Mouse (Mus musculus) embryonic facial prominence, embryonic 10.5 days (tissue): ENCODE data around the gene Nlgn1. TPM values are rescaled to one million over a fixed set of nuclear protein-coding genes. Genes with fewer than 3 reads are reported as not detected.

Experiments used
- DNase-seq: peaks from one replicate; pipeline ENCODE4 v3.0.0-alpha.2; 2017; ENCODE audit warnings: low spot score
- H3K27ac ChIP-seq: fragments of 300-500 bp; sonication (generic); replicated peaks from 2 replicates; pipeline ENCODE4 v1.5.1; 2016; ENCODE audit warnings: mild to moderate bottlenecking
- H3K27me3 ChIP-seq: fragments of 300-500 bp; sonication (generic); replicated peaks from 2 replicates; pipeline ENCODE4 v1.6.1; 2016; ENCODE audit warnings: low read depth, mild to moderate bottlenecking; ENCODE audit not compliant: poor library complexity, severe bottlenecking
- H3K36me3 ChIP-seq: fragments of 300-500 bp; sonication (generic); replicated peaks from 2 replicates; pipeline ENCODE4 v1.6.1; 2016; ENCODE audit warnings: mild to moderate bottlenecking, moderate library complexity
- H3K4me1 ChIP-seq: fragments of 300-500 bp; sonication (generic); 2 replicates; pipeline ENCODE4 v1.6.1; 2016
- H3K4me3 ChIP-seq: fragments of 300-500 bp; sonication (generic); 2 replicates; pipeline ENCODE4 v1.5.1; 2016; ENCODE audit warnings: mild to moderate bottlenecking, moderate library complexity
- H3K9me3 ChIP-seq: fragments of 300-500 bp; sonication (generic); 2 replicates; pipeline ENCODE4 v1.6.1; 2016; ENCODE audit warnings: mild to moderate bottlenecking
- WGBS: fragments of 180-500 bp; shearing (Covaris S2); methylation state at CpG from one replicate; pipeline ENCODE4 v1.1.7; 2016; 5-methylcytosine and 5-hydroxymethylcytosine counted together
- polyA plus RNA-seq: library from polyadenylated mRNA; unstranded; fragments of >200 nt; fragmentation: Nextera tagmentation; extraction: Ambion mirVana; gene quantifications from 2 replicates; pipeline ENCODE4 v1.2.1, GENCODE M21; 2016

Nlgn1 gene
- polyA plus RNA-seq, 1 experiment from 2014 or later: 1.2 TPM

GRCm38 (mm10) chr3:26174257-26174656, 158.0 kb downstream of the Nlgn1 start:
- no peak for DNase-seq
- H3K36me3 ChIP-seq: no peaks in the 10 kb centered on the region
- no peaks in the 10 kb centered on the region for H3K27me3 ChIP-seq
- H3K4me1 ChIP-seq: no peaks in the 10 kb centered on the region
- no peak overlapping the region for H3K4me3 ChIP-seq
- WGBS: 65% methylated on average over 5 of the region's 5 CpGs
- H3K9me3 ChIP-seq: no peaks in the 10 kb centered on the region
- H3K27ac ChIP-seq: no peak overlapping the region

- 70% methylated on average over 3 of the region's 3 CpGs for WGBS
- Histone ChIP-seq H3K4me1 (no peaks in the 10 kb centered on the region), H3K36me3 (no peaks in the 10 kb centered on the region), H3K9me3 (no peaks in the 10 kb centered on the region), H3K4me3 (no peak overlapping the region), H3K27ac (no peak overlapping the region), H3K27me3 (no peaks in the 10 kb centered on the region)
- no peak for DNase-seq
These were observed 158.6 kb downstream of the Nlgn1 start for GRCm38 (mm10) chr3:26173613-26174012.

GRCm38 (mm10) chr3:26166711-26167110, 165.5 kb downstream of the Nlgn1 start:
- no peaks in the 10 kb centered on the region for H3K27me3 ChIP-seq
- H3K27ac ChIP-seq: no peak overlapping the region
- WGBS: 85% methylated on average over 8 of the region's 8 CpGs

GRCm38 (mm10) chr3:26153782-26154181, 178.5 kb downstream of the Nlgn1 start:
- under 1% methylated on average over 9 of the region's 9 CpGs for WGBS
- H3K4me1 ChIP-seq: peaks cover 4% of the 10 kb centered on the region; the same call in 1 of the 2 replicates
- no peaks in the 10 kb centered on the region for H3K9me3 ChIP-seq
- H3K27me3 ChIP-seq: peaks cover 28% of the 10 kb centered on the region
- H3K36me3 ChIP-seq: no peaks in the 10 kb centered on the region
- H3K27ac ChIP-seq: no peak overlapping the region
- peak overlapping the region; percentile 62 for H3K4me3 ChIP-seq
- DNase-seq: peak; percentile 73

More at GRCm38 (mm10) chr3:26166711-26167110, 165.5 kb downstream of the Nlgn1 start:
- DNase-seq: no peak
- no peaks in the 10 kb centered on the region for H3K36me3 ChIP-seq
- H3K4me1 ChIP-seq: no peaks in the 10 kb centered on the region
- no peak overlapping the region for H3K4me3 ChIP-seq
- no peaks in the 10 kb centered on the region for H3K9me3 ChIP-seq

GRCm38 (mm10) chr3:26153036-26153741, 179.1 kb downstream of the Nlgn1 start:
- Histone ChIP-seq H3K36me3 (no peaks in the 10 kb centered on the region), H3K4me3 (peak overlapping the region; percentile 62), H3K27ac (peak overlapping the region; percentile 63; the same call in 1 of the 2 replicates), H3K4me1 (peaks cover 4% of the 10 kb centered on the region; the same call in 1 of the 2 replicates), H3K9me3 (no peaks in the 10 kb centered on the region), H3K27me3 (peaks cover 28% of the 10 kb centered on the region)
- 2% methylated on average over 31 of the region's 31 CpGs for WGBS
- peak; percentile 65 for DNase-seq

GRCm38 (mm10) chr3:26152510-26153035, 179.7 kb downstream of the Nlgn1 start:
- H3K4me1 ChIP-seq: peaks cover 4% of the 10 kb centered on the region; the same call in 1 of the 2 replicates
- H3K4me3 ChIP-seq: peak overlapping the region; percentile 62
- H3K27ac ChIP-seq: peak overlapping the region; percentile 63; the same call in 1 of the 2 replicates
- H3K36me3 ChIP-seq: no peaks in the 10 kb centered on the region
- peak; percentile 46 for DNase-seq
- under 1% methylated on average over 10 of the region's 10 CpGs for WGBS
- peaks cover 28% of the 10 kb centered on the region for H3K27me3 ChIP-seq
- no peaks in the 10 kb centered on the region for H3K9me3 ChIP-seq

- no peak overlapping the region for H3K4me3 ChIP-seq
- H3K9me3 ChIP-seq: no peaks in the 10 kb centered on the region
- 32% methylated on average over 6 of the region's 6 CpGs for WGBS
- H3K27ac ChIP-seq: no peak overlapping the region
- no peaks in the 10 kb centered on the region for H3K36me3 ChIP-seq
- H3K27me3 ChIP-seq: peaks cover 28% of the 10 kb centered on the region
- H3K4me1 ChIP-seq: peaks cover 4% of the 10 kb centered on the region; the same call in 1 of the 2 replicates
- no peak for DNase-seq
These were observed 180.8 kb downstream of the Nlgn1 start for GRCm38 (mm10) chr3:26151351-26152020.

- no peak overlapping the region for H3K27ac ChIP-seq
- 69% methylated on average over 3 of the region's 3 CpGs for WGBS
- no peak for DNase-seq
These were observed 186.1 kb downstream of the Nlgn1 start for GRCm38 (mm10) chr3:26146174-26146573.

GRCm38 (mm10) chr3:26145441-26145840, 186.8 kb downstream of the Nlgn1 start:
- no peaks in the 10 kb centered on the region for H3K4me1 ChIP-seq
- no peak overlapping the region for H3K27ac ChIP-seq
- WGBS: 68% methylated on average over 5 of the region's 5 CpGs
- no peaks in the 10 kb centered on the region for H3K36me3 ChIP-seq
- no peak for DNase-seq
- no peak overlapping the region for H3K4me3 ChIP-seq
- no peaks in the 10 kb centered on the region for H3K9me3 ChIP-seq
- H3K27me3 ChIP-seq: no peaks in the 10 kb centered on the region

More at GRCm38 (mm10) chr3:26146174-26146573, 186.1 kb downstream of the Nlgn1 start:
- no peaks in the 10 kb centered on the region for H3K9me3 ChIP-seq
- no peaks in the 10 kb centered on the region for H3K36me3 ChIP-seq
- H3K4me1 ChIP-seq: no peaks in the 10 kb centered on the region
- no peak overlapping the region for H3K4me3 ChIP-seq
- H3K27me3 ChIP-seq: peaks cover 6% of the 10 kb centered on the region; the same call in 1 of the 2 replicates

GRCm38 (mm10) chr3:26141590-26141989, 190.7 kb downstream of the Nlgn1 start:
- H3K27ac ChIP-seq: no peak overlapping the region
- no peaks in the 10 kb centered on the region for H3K27me3 ChIP-seq
- H3K4me1 ChIP-seq: no peaks in the 10 kb centered on the region
- no peak for DNase-seq
- H3K36me3 ChIP-seq: no peaks in the 10 kb centered on the region
- WGBS: 83% methylated on average over 3 of the region's 3 CpGs
- no peaks in the 10 kb centered on the region for H3K9me3 ChIP-seq
- H3K4me3 ChIP-seq: no peak overlapping the region

- WGBS: 43% methylated on average over 9 of the region's 9 CpGs
- H3K9me3 ChIP-seq: no peaks in the 10 kb centered on the region
These were observed 197.2 kb downstream of the Nlgn1 start for GRCm38 (mm10) chr3:26134839-26135651.

GRCm38 (mm10) chr3:26130919-26131318, 201.3 kb downstream of the Nlgn1 start:
- Histone ChIP-seq H3K27ac (no peak overlapping the region), H3K36me3 (no peaks in the 10 kb centered on the region), H3K27me3 (no peaks in the 10 kb centered on the region), H3K4me3 (no peak overlapping the region), H3K4me1 (no peaks in the 10 kb centered on the region), H3K9me3 (no peaks in the 10 kb centered on the region)
- DNase-seq: no peak
- WGBS: 79% methylated on average over 2 of the region's 2 CpGs

More at GRCm38 (mm10) chr3:26134839-26135651, 197.2 kb downstream of the Nlgn1 start:
- Histone ChIP-seq H3K27me3 (no peaks in the 10 kb centered on the region), H3K27ac (no peak overlapping the region), H3K36me3 (no peaks in the 10 kb centered on the region), H3K4me3 (no peak overlapping the region), H3K4me1 (no peaks in the 10 kb centered on the region)
- no peak for DNase-seq
